Mouse (Mus musculus) heart, postnatal 0 days (tissue): ENCODE results near the gene Lmo7. TPM values are rescaled to one million over a fixed set of nuclear protein-coding genes. Genes with fewer than 3 reads are reported as not detected.
A peak's percentile ranks its signal among the peaks of the same experiment; 100 is the strongest.

Experiments
- ATAC-seq: fragments of 200-750 bp; cut with Nextera tagmentation; 2 replicates; pipeline ENCODE4 v1.8.0; 2017; ENCODE audit warnings: low read depth, moderate number of reproducible peaks, moderate library complexity; ENCODE audit not compliant: insufficient read depth
- DNase-seq: peaks from one replicate; pipeline ENCODE4 v3.0.0-alpha.2; 2016; ENCODE audit warnings: low spot score
- H3K27ac ChIP-seq: fragments of 300-500 bp; sonication (generic); 2 replicates; pipeline ENCODE4 v1.5.1; 2014; ENCODE audit warnings: low read depth, mild to moderate bottlenecking
- H3K27me3 ChIP-seq: fragments of 300-500 bp; sonication (generic); 2 replicates; pipeline ENCODE4 v1.6.1; 2014; ENCODE audit warnings: low read length, mixed read lengths; ENCODE audit not compliant: control insufficient read depth, insufficient read depth
- H3K36me3 ChIP-seq: fragments of 300-500 bp; sonication (generic); replicated peaks from 2 replicates; pipeline ENCODE4 v1.6.1; 2014; ENCODE audit warnings: low read length, mixed read lengths; ENCODE audit not compliant: control insufficient read depth, insufficient read depth
- H3K4me1 ChIP-seq: fragments of 300-500 bp; sonication (generic); 2 replicates; pipeline ENCODE4 v1.6.1; 2014; ENCODE audit warnings: antibody characterized with exemption; ENCODE audit not compliant: control insufficient read depth, insufficient read depth
- H3K4me2 ChIP-seq: fragments of 300-500 bp; sonication (generic); 2 replicates; pipeline ENCODE4 v1.6.1; 2014; ENCODE audit warnings: low read depth, mild to moderate bottlenecking, low read length, moderate library complexity
- H3K4me3 ChIP-seq: fragments of 300-500 bp; sonication (generic); 2 replicates; pipeline ENCODE4 v1.5.1; 2014; ENCODE audit warnings: low read depth, low read length
- H3K9ac ChIP-seq: fragments of 300-500 bp; sonication (generic); replicated peaks from 2 replicates; pipeline ENCODE4 v1.6.1; 2014; ENCODE audit warnings: low read depth, low read length, mixed read lengths
- H3K9me3 ChIP-seq: fragments of 300-500 bp; sonication (generic); replicated peaks from 2 replicates; pipeline ENCODE4 v1.6.1; 2016; ENCODE audit warnings: low read length; ENCODE audit not compliant: control insufficient read depth
- CTCF ChIP-seq: IDR thresholded peaks from 2 replicates; pipeline ENCODE4 v1.5.1; 2016; ENCODE audit warnings: antibody characterized with exemption, control low read depth, low read depth
- EP300 ChIP-seq: IDR thresholded peaks from 2 replicates; pipeline ENCODE4 v1.6.1; 2016; ENCODE audit warnings: antibody characterized with exemption, low read depth
- WGBS: fragments of 180-500 bp; shearing (Covaris S2); extraction: QIAGEN DNeasy Blood & Tissue Kit; methylation state at CpG from one replicate; pipeline ENCODE4 v1.1.7; 2014; 5-methylcytosine and 5-hydroxymethylcytosine counted together
- polyA plus RNA-seq: library from polyadenylated mRNA; unstranded; fragments of >200 nt; fragmentation: Nextera tagmentation; extraction: Ambion mirVana; gene quantifications from 2 replicates; pipeline ENCODE4 v1.2.1, GENCODE M21; 2015
- total RNA-seq: library from RNA; depleted of rRNA; stranded (reverse); fragments of >200 nt; gene quantifications from 2 replicates; pipeline ENCODE4 v1.2.3, GENCODE M21; 2014; ENCODE audit warnings: low replicate concordance

Gene Lmo7
- total and polyA plus RNA-seq, 2 experiments from 2014 or later = 169 to 308 TPM

DNA sequence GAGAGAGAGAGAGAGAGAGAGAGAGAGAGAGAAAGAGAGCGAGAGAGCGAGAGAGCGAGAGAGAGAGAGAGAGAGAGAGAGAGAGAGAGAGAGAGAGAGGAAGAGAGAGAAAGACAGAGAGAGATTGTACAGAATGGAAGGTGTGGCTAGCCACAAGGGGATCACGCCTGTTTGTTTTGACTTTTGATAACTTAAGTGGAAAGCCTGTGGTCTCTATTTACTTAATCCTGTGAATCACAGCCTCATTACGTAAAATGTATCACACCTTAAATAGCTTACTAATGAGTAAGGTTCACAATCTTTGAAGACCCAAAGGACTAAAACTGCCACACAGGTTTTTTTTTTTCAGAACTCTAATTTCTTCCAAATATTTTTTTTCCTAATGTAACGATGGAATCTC, 58.7 kb downstream of the Lmo7 start:
- Histone ChIP-seq H3K4me3 (no peak overlapping the region), H3K4me1 (peaks cover 7% of the 10 kb centered on the region; the same call in 1 of the 2 replicates), H3K9me3 (0 out of 2 replicates have a peak, but pooled peaks cover 4% of the 10 kb centered on the region), H3K4me2 (no peak overlapping the region), H3K36me3 (no peaks in the 10 kb centered on the region), H3K9ac (no peak overlapping the region), H3K27me3 (no peaks in the 10 kb centered on the region), H3K27ac (no peak overlapping the region)
- DNase-seq (no peak), ATAC-seq (no peak)
- TF ChIP-seq EP300 (no peak), CTCF (no peak)
- 78% methylated on average over 6 of the region's 6 CpGs for WGBS

DNA sequence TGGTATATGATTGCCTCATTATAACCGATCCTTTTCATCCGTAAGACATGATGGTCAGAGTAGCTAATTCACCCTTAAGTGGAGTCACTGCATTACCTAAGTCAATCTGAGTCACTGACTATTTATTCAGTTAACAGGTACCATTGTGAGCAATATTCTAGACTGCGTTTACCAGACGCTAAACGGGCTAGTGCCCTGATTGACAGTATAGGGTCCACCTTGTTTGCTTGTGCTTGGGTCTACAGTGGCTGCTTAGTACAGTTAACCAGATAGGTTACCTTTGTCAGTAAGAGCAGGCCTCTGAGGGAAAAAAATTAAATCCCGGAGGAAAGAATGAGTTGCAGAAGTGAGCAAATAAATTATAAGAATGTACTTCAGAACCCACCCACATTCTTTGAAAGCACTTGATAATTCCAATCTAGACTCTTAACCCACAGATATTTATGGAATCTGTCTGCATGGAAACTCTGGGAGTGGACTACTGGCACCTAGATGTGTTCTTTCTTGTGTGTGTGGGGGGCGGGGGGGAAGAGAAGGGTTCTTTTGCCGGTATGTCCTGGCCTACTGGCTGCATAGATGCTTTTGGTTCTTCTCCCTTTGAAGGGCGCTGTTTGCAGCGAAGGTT, 64.9 kb downstream of the Lmo7 start:
- H3K4me1 ChIP-seq = peaks cover 19% of the 10 kb centered on the region; the same call in 1 of the 2 replicates
- H3K4me2 ChIP-seq = no peak overlapping the region; the same call in 1 of the 2 replicates
- H3K27me3 ChIP-seq = no peaks in the 10 kb centered on the region
- 0 out of 2 replicates have a peak, but pooled peaks cover 4% of the 10 kb centered on the region for H3K9me3 ChIP-seq
- TF ChIP-seq CTCF = no peak
- peak overlapping the region; percentile 38; the same call in 1 of the 2 replicates for H3K27ac ChIP-seq
- no peak overlapping the region for H3K4me3 ChIP-seq
- H3K36me3 ChIP-seq = no peaks in the 10 kb centered on the region
- ATAC-seq (no peak), DNase-seq (peak; percentile 25)
- no peak overlapping the region for H3K9ac ChIP-seq
- WGBS = 59% methylated on average over 10 of the region's 10 CpGs

DNA sequence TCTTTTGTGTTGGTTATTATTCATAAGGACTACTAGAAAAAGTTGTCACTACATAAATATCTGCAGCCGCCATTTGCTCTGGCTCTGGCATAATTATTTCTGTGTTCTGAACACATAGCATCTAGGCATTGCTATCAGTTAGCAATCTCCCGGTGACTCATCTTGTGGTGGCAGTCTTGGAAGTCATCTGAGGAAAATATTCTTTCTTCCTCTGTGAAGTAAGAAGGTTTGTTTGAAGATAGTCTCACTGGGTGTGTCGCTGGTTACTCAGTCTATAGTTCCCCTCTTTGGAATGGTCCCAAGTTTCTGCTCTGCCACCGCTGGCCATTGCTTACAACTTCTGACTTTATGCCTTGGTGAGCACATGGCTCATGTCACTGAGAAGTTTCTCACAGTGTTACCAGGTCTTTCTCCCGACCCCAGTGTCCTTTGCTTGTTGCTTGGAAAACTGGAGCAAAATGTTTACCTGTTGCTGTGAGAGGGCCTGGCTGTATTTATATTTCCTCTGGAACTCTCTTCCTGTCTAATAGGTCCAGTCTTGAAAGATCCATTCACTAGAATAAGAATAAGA, 68.3 kb downstream of the Lmo7 start:
- no peak overlapping the region for H3K27ac ChIP-seq

DNA sequence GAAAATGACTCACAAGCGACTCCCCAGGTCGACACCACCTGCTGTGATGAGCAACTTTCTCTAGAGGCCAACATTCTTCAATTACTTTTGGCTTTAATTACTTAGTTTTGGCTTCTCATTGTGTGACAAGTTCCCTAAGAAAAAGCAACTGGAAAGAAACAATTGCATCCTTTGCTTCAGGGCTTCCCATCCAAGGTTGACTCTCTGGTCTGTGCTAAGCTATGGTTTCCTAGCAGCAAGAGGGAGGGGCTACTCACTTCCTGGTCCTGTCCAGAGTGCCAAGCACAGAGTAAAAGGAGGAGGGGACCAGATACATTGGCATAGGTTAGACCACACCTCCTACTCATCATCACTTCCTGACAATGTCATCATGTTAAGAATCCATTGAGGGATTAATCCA, 69.0 kb downstream of the Lmo7 start:
- TF ChIP-seq EP300 = no peak
- no peak for TF ChIP-seq CTCF
- Histone ChIP-seq H3K36me3 (no peaks in the 10 kb centered on the region), H3K4me2 (no peak overlapping the region), H3K4me1 (peaks cover 25% of the 10 kb centered on the region; the same call in 1 of the 2 replicates), H3K9ac (no peak overlapping the region), H3K9me3 (no peaks in the 10 kb centered on the region), H3K27ac (no peak overlapping the region), H3K4me3 (no peak overlapping the region), H3K27me3 (no peaks in the 10 kb centered on the region)
- ATAC-seq (no peak), DNase-seq (no peak)
- 91% methylated on average over 2 of the region's 2 CpGs for WGBS

More for the DNA sequence above, 68.3 kb downstream of the Lmo7 start:
- ATAC-seq = no peak
- H3K36me3 ChIP-seq = no peaks in the 10 kb centered on the region
- no peak for DNase-seq
- no peak overlapping the region for H3K4me3 ChIP-seq
- H3K9me3 ChIP-seq = no peaks in the 10 kb centered on the region
- no peak overlapping the region for H3K4me2 ChIP-seq
- peaks cover 25% of the 10 kb centered on the region; the same call in 1 of the 2 replicates for H3K4me1 ChIP-seq
- no peak overlapping the region for H3K9ac ChIP-seq
- no peaks in the 10 kb centered on the region for H3K27me3 ChIP-seq
- TF ChIP-seq EP300 (no peak), CTCF (no peak)
- 62% methylated on average over 5 of the region's 5 CpGs for WGBS

DNA sequence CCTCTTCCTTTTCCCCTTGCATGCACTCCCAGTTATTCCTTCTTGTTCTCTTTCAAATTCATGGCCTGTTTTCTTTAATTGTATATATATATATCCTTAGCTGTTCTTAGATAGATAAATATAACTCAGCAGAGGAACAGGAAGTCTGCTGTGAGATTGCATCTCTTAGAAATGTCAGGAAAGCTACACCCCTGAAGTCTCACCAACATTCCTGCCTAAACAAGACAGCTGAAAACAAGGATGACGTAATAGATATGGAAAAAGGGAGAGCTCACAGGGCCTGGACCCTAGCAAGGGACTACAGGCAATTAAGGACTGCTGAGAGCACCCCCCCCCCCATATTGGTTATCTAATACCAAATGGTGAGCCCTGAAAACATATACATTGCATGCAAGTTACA, 71.9 kb downstream of the Lmo7 start:
- H3K27me3 ChIP-seq = no peaks in the 10 kb centered on the region
- DNase-seq (no peak), ATAC-seq (no peak)
- 35% methylated on average over 1 of the region's 1 CpGs for WGBS
- H3K36me3 ChIP-seq = no peaks in the 10 kb centered on the region
- H3K27ac ChIP-seq = peak overlapping the region; percentile 25; the same call in 1 of the 2 replicates
- H3K4me3 ChIP-seq = no peak overlapping the region
- no peak overlapping the region for H3K4me2 ChIP-seq
- H3K4me1 ChIP-seq = peaks cover 17% of the 10 kb centered on the region; the same call in 1 of the 2 replicates
- no peak overlapping the region for H3K9ac ChIP-seq
- H3K9me3 ChIP-seq = no peaks in the 10 kb centered on the region
- no peak for TF ChIP-seq EP300
- no peak for TF ChIP-seq CTCF
